Comparison of ENCODE assay signal across 25 mouse cellular contexts in the genomic region with DNA sequence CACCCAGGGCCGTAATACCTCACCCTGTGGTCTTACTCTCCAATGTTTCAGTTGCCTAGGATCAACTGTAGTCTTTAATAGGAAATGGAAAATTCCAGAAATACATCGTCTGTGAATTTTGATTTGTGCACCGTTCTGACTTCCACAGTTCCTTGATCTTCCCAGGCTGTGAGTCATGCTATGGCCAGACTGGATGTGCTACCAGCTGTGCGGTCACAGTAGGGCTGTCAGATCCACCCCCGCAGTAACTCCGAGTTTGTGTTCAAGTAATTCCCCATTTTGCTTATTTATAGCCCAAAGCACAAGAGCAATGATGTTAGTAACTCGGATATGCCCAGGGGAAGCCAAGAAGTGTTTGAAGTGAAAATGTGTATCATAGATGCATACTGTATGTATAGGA.
DNase-seq lines count a peak whose midpoint lies in the region; ATAC-seq lines count a peak whose summit lies in the region.
"Had no signal": no experiment of that assay in that cellular context is flagged by ENCODE, and none has a peak within 500 bp of the region (broad histone marks: within the 10 kb centered on the region; RNA-seq: fewer than 3 reads in every experiment).

No protein-coding gene starts in this region.

- H3K9ac ChIP-seq in midbrain, embryonic 13.5 days (replicated peaks), result no peak overlapping the region
- H3K9ac ChIP-seq: hindbrain, embryonic 15.5 days; liver, postnatal 0 days; midbrain, embryonic 15.5 days had no signal

- H3K27me3 ChIP-seq in midbrain, embryonic 13.5 days, result no peaks in the 10 kb centered on the region
- H3K27me3 ChIP-seq: hindbrain, embryonic 15.5 days; midbrain, embryonic 15.5 days had no signal

- peak; percentile 49 to 53 for DNase-seq in adrenal gland, postnatal 36 days
- DNase-seq in adrenal gland, adult 18-20 months (ENCODE audit: low spot score in 2 of 2), result no peak
- no peak for DNase-seq in frontal cortex, postnatal 14 days (ENCODE audit: low spot score in 2 of 2)
- DNase-seq in right cerebral cortex, adult 18-20 months, result peak; percentile 54
- DNase-seq in right cerebral cortex, postnatal 14 days, result no peak
- no peak for DNase-seq in natural killer cell, adult 2 months (ENCODE audit: low spot score in 2 of 2)
- DNase-seq: B cell, adult 2 months; embryo, embryonic 11 days; gastrocnemius, postnatal 10 days; heart, adult 18-20 months; heart, postnatal 4 days; kidney, postnatal 25 days; layer of hippocampus, adult 9-11 months; liver, postnatal 0 days; lung, postnatal 14 days; right cerebral cortex, postnatal 4 days had no signal

- H3K4me2 ChIP-seq in midbrain, embryonic 13.5 days (replicated peaks), result no peak overlapping the region
- H3K4me2 ChIP-seq: hindbrain, embryonic 15.5 days; midbrain, embryonic 15.5 days had no signal

- peaks cover 27% of the 10 kb centered on the region for H3K4me1 ChIP-seq in midbrain, embryonic 13.5 days (replicated peaks)

- H3K4me3 ChIP-seq in midbrain, embryonic 13.5 days (replicated peaks), result no peak overlapping the region
- H3K4me3 ChIP-seq: hindbrain, embryonic 15.5 days; left cerebral cortex, adult 2 months; limb, embryonic 10.5 days; megakaryocyte, embryonic 14.5 days; midbrain, embryonic 15.5 days had no signal

- H3K36me3 ChIP-seq in midbrain, embryonic 13.5 days, result no peaks in the 10 kb centered on the region
- H3K36me3 ChIP-seq: hindbrain, embryonic 15.5 days; limb, embryonic 10.5 days; midbrain, embryonic 15.5 days had no signal

- ATAC-seq in frontal cortex, adult (ENCODE audit: low TSS enrichment), result 0 out of 2 replicates have a peak, but pooled peaks have one; percentile 10
- ATAC-seq in midbrain, embryonic 13.5 days, result no peak
- ATAC-seq: intestine, embryonic 16.5 days; liver, postnatal 0 days; midbrain, embryonic 15.5 days had no signal

- no peak overlapping the region for H3K27ac ChIP-seq in midbrain, embryonic 13.5 days
- H3K27ac ChIP-seq: hindbrain, embryonic 15.5 days; left cerebral cortex, adult 2 months; limb, embryonic 10.5 days; midbrain, embryonic 15.5 days; stomach, postnatal 0 days had no signal

- 85% methylated on average over 7 of the region's 7 CpGs for WGBS in midbrain, embryonic 13.5 days

- H3K9me3 ChIP-seq in midbrain, embryonic 13.5 days, result no peaks in the 10 kb centered on the region
- H3K9me3 ChIP-seq: hindbrain, embryonic 15.5 days; limb, embryonic 10.5 days; midbrain, embryonic 15.5 days had no signal

Comparison
In these comparisons a context has a peak if more than half of its experiments do, and no peak if none do; other contexts are left out.
1. DNase-seq: peak in adrenal gland, postnatal 36 days (2 of 2) and right cerebral cortex, adult 18-20 months (single experiment); none in adrenal gland, adult 18-20 months (0 of 2), frontal cortex, postnatal 14 days (0 of 2), right cerebral cortex, postnatal 14 days (single experiment) and natural killer cell, adult 2 months (0 of 2).